Mouse (Mus musculus) hindbrain, postnatal 0 days (tissue): Measurements from ENCODE around the gene Uchl4. TPM values are rescaled to one million over a fixed set of nuclear protein-coding genes. Genes with fewer than 3 reads are reported as not detected.
"Not testable (repeated sequence)": the region's sequence is repeated elsewhere in the genome, so short reads cannot be mapped to it uniquely, and the experiment has no call there.

Experiments used
- ATAC-seq: fragments of 200-750 bp; cut with Nextera tagmentation; 2 replicates; pipeline ENCODE4 v1.8.0; 2017; ENCODE audit warnings: mild to moderate bottlenecking, moderate TSS enrichment, moderate library complexity
- DNase-seq: peaks from one replicate; pipeline ENCODE4 v3.0.0-alpha.2; 2015; ENCODE audit warnings: low spot score
- H3K27ac ChIP-seq: fragments of 300-500 bp; sonication (generic); 2 replicates; pipeline ENCODE4 v1.5.1; 2014; ENCODE audit warnings: mild to moderate bottlenecking
- H3K27me3 ChIP-seq: fragments of 300-500 bp; sonication (generic); 2 replicates; pipeline ENCODE4 v1.6.1; 2014; ENCODE audit warnings: low read length, mixed read lengths; ENCODE audit not compliant: insufficient read depth
- H3K36me3 ChIP-seq: fragments of 300-500 bp; sonication (generic); 2 replicates; pipeline ENCODE4 v1.6.1; 2014; ENCODE audit warnings: low read length, mixed read lengths; ENCODE audit not compliant: insufficient read depth
- H3K4me1 ChIP-seq: fragments of 300-500 bp; sonication (generic); 2 replicates; pipeline ENCODE4 v1.6.1; 2014; ENCODE audit warnings: antibody characterized with exemption, low read length, mixed read lengths; ENCODE audit not compliant: insufficient read depth
- H3K4me2 ChIP-seq: fragments of 300-500 bp; sonication (generic); 2 replicates; pipeline ENCODE4 v1.6.1; 2014; ENCODE audit warnings: low read depth, mild to moderate bottlenecking, low read length, moderate library complexity, mixed read lengths
- H3K4me3 ChIP-seq: fragments of 300-500 bp; sonication (generic); 2 replicates; pipeline ENCODE4 v1.5.1; 2014; ENCODE audit warnings: low read length
- H3K9ac ChIP-seq: fragments of 300-500 bp; sonication (generic); replicated peaks from 2 replicates; pipeline ENCODE4 v1.6.1; 2014; ENCODE audit warnings: mild to moderate bottlenecking, low read length, moderate library complexity, mixed read lengths
- H3K9me3 ChIP-seq: fragments of 300-500 bp; sonication (generic); 2 replicates; pipeline ENCODE4 v1.6.1; 2016; ENCODE audit warnings: low read length, mixed read lengths
- CTCF ChIP-seq: IDR thresholded peaks from 2 replicates; pipeline ENCODE4 v1.5.1; 2016; ENCODE audit warnings: antibody characterized with exemption, control low read depth, low read depth
- WGBS: fragments of 180-500 bp; shearing (Covaris S2); extraction: QIAGEN DNeasy Blood & Tissue Kit; methylation state at CpG from one replicate; pipeline ENCODE4 v1.1.7; 2014; 5-methylcytosine and 5-hydroxymethylcytosine counted together
- polyA plus RNA-seq: library from polyadenylated mRNA; unstranded; fragments of >200 nt; fragmentation: Nextera tagmentation; extraction: Ambion mirVana; gene quantifications from 2 replicates; pipeline ENCODE4 v1.2.1, GENCODE M21; 2015
- total RNA-seq: library from RNA; depleted of rRNA; stranded (reverse); fragments of >200 nt; gene quantifications from 2 replicates; pipeline ENCODE4 v1.2.3, GENCODE M21; 2014; rRNA removed

Gene Uchl4
- total RNA-seq (0.47 TPM in 1 of 2 replicates, not detected in the other), polyA plus RNA-seq (1.6 and 2.3 TPM in 2 replicates)

- DNase-seq (no peak), ATAC-seq (no peak)
- Histone ChIP-seq H3K27me3 (no peaks in the 10 kb centered on the region), H3K9ac (no peak within 1 kb of the TSS), H3K4me3 (no peak within 1 kb of the TSS), H3K36me3 (no peaks in the 10 kb centered on the region), H3K27ac (0 out of 2 replicates have a peak within 1 kb of the TSS, but pooled peaks have one; percentile 15), H3K4me2 (no peak within 1 kb of the TSS), H3K9me3 (no peaks in the 10 kb centered on the region), H3K4me1 (peaks cover 18% of the 10 kb centered on the region)
- WGBS: 96% methylated on average over 8 of the region's 8 CpGs
- TF ChIP-seq CTCF: no peak
Observed at GRCm38 (mm10) chr9:64234768-64235435, at the start of gene Uchl4. Gene Uchl4 (plus strand): TSS chr9:64235201.

DNA sequence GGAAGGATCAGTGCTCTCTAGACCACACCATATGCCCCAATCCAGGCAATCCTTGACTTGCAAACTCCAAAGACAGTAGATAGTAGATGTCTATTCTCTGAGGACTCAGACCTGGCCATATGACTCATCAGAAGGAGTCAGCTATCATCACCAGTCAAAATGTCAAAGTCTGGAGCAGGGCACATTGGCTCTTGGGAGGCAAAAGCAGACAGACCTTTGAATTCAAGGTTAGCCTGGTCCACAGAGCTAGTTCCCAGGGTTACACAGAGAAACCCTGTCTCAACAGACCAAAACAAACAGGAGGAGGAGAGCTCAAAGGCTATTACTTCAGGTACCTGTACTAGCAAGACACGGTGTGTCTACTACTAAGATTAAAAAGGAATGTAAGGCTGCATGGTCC is 41.1 kb upstream of the Uchl4 start:
- no peak overlapping the region for H3K4me2 ChIP-seq
- no peak for ATAC-seq
- no peak overlapping the region for H3K9ac ChIP-seq
- DNase-seq: no peak
- H3K4me3 ChIP-seq: no peak overlapping the region
- no peaks in the 10 kb centered on the region for H3K9me3 ChIP-seq
- H3K36me3 ChIP-seq: peaks cover 33% of the 10 kb centered on the region
- H3K27ac ChIP-seq: no peak overlapping the region
- WGBS: 100% methylated on average over 1 of the region's 1 CpGs
- H3K4me1 ChIP-seq: no peaks in the 10 kb centered on the region
- no peak for TF ChIP-seq CTCF
- no peaks in the 10 kb centered on the region for H3K27me3 ChIP-seq

- H3K4me3 ChIP-seq: no peak overlapping the region
- ATAC-seq: no peak
- no peak for DNase-seq
- no peak overlapping the region for H3K4me2 ChIP-seq
- no peak overlapping the region for H3K9ac ChIP-seq
- TF ChIP-seq CTCF: no peak
- H3K4me1 ChIP-seq: no peaks in the 10 kb centered on the region
- H3K36me3 ChIP-seq: peaks cover 20% of the 10 kb centered on the region; the same call in 1 of the 2 replicates
- WGBS: 71% methylated on average over 4 of the region's 4 CpGs
- no peaks in the 10 kb centered on the region for H3K27me3 ChIP-seq
- no peaks in the 10 kb centered on the region for H3K9me3 ChIP-seq
- no peak overlapping the region for H3K27ac ChIP-seq
Observed at GRCm38 (mm10) chr9:64195554-64195953, 39.4 kb upstream of the Uchl4 start.

GRCm38 (mm10) chr9:64197524-64197923 is 37.5 kb upstream of the Uchl4 start:
- H3K4me1 ChIP-seq: no peaks in the 10 kb centered on the region

DNA sequence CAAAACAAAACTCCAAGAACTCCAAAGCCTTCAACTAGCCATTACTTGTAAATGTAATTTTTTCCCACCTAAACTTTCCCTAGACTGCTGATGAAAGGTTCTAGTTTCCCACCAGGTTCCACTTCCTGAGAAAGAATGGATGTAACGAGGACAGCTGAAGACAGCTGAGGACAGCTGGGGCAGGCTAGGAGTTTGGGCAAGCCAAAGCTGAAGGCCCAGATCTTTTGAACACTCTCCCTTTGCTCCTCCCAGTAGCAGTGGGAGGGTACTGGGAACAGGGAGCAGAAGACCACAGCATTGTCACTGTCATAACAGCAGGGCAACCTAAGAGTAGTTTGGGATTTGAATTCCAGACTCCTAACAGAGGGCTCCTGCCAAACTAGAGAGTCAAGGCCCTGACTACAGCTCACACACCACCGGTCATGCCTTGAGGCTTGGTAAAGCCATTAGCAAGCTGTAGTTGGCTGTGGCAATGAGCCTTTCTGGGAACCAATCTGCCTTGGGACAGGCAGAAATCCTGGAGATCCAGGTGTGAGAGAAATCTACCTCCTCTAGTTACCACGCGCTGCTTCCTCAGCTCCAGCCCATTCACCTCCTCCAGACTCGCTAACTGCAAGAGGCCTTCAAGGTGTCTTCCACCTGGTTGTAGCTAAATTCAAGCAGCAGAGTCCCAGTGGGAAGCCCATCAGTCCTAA is 36.8 kb upstream of the Uchl4 start:
- Histone ChIP-seq H3K27ac (no peak overlapping the region), H3K4me1 (no peaks in the 10 kb centered on the region), H3K27me3 (no peaks in the 10 kb centered on the region), H3K36me3 (no peaks in the 10 kb centered on the region; the same call in 1 of the 2 replicates), H3K4me3 (no peak overlapping the region), H3K4me2 (no peak overlapping the region), H3K9ac (no peak overlapping the region), H3K9me3 (no peaks in the 10 kb centered on the region)
- 96% methylated on average over 5 of the region's 5 CpGs for WGBS
- no peak for TF ChIP-seq CTCF
- ATAC-seq (no peak), DNase-seq (no peak)

More at GRCm38 (mm10) chr9:64197524-64197923, 37.5 kb upstream of the Uchl4 start:
- ATAC-seq (no peak), DNase-seq (no peak)
- no peak overlapping the region for H3K27ac ChIP-seq
- peaks cover 7% of the 10 kb centered on the region; the same call in 1 of the 2 replicates for H3K36me3 ChIP-seq
- no peak for TF ChIP-seq CTCF
- no peak overlapping the region for H3K4me2 ChIP-seq
- no peak overlapping the region for H3K9ac ChIP-seq
- H3K4me3 ChIP-seq: no peak overlapping the region
- no peaks in the 10 kb centered on the region for H3K27me3 ChIP-seq
- WGBS: 88% methylated on average over 8 of the region's 8 CpGs
- H3K9me3 ChIP-seq: no peaks in the 10 kb centered on the region

DNA sequence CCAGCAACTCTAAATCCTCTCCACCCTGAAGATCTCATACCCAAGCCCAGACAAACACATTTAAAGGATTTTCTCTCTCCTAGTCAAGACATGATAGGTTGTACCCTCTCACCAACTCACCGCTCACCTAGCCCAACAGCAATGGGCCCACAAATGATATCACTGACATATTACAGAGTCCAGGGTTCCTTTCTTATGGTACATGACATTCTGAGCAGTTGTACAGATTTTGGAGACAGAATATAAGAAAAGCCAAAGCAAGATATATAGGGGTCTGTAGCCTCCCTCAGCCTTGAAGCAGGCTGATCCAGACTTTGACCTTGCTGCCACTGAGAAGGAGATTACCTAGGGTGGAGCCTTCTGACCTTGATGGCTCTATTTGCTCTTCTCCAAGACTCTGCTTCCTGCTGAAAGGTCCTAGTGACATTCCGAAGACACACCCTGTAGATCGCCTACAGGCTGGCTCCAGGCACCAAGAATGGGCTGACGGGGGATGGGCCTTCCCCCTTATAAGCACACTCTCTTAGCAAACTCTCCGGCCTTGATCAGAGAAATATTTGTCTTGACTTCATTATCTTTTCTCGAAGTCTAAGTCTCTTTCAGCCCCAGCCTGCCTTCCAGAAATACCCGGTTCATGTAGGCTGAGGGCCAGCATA is 36.1 kb upstream of the Uchl4 start:
- H3K4me2 ChIP-seq, H3K27me3 ChIP-seq, H3K9ac ChIP-seq, H3K4me3 ChIP-seq, H3K27ac ChIP-seq, H3K36me3 ChIP-seq, ATAC-seq, H3K9me3 ChIP-seq, DNase-seq, H3K4me1 ChIP-seq: not testable (repeated sequence)
- WGBS: 90% methylated on average over 7 of the region's 7 CpGs
